Mouse (Mus musculus) embryonic facial prominence, embryonic 12.5 days (tissue): ENCODE data around the gene Rpl9-ps6. TPM values are rescaled to one million over a fixed set of nuclear protein-coding genes. Genes with fewer than 3 reads are reported as not detected.

Experiments
- ATAC-seq: fragments of 200-750 bp; cut with Nextera tagmentation; 2 replicates; pipeline ENCODE4 v1.8.0; 2017; ENCODE audit not compliant: insufficient number of reproducible peaks, insufficient read depth, low FRiP score, low TSS enrichment
- H3K27ac ChIP-seq: fragments of 300-500 bp; sonication (generic); 2 replicates; pipeline ENCODE4 v1.5.1; 2016; ENCODE audit warnings: mild to moderate bottlenecking
- H3K27me3 ChIP-seq: fragments of 300-500 bp; sonication (generic); 2 replicates; pipeline ENCODE4 v1.6.1; 2016; ENCODE audit warnings: mild to moderate bottlenecking, moderate library complexity
- H3K36me3 ChIP-seq: fragments of 300-500 bp; sonication (generic); 2 replicates; pipeline ENCODE4 v1.6.1; 2016; ENCODE audit warnings: mild to moderate bottlenecking
- H3K4me1 ChIP-seq: fragments of 300-500 bp; sonication (generic); 2 replicates; pipeline ENCODE4 v1.6.1; 2016
- H3K4me2 ChIP-seq: fragments of 300-500 bp; sonication (generic); replicated peaks from 2 replicates; pipeline ENCODE4 v1.6.1; 2016; ENCODE audit warnings: mild to moderate bottlenecking, moderate library complexity
- H3K4me3 ChIP-seq: fragments of 300-500 bp; sonication (generic); 2 replicates; pipeline ENCODE4 v1.5.1; 2016; ENCODE audit warnings: mild to moderate bottlenecking
- H3K9ac ChIP-seq: fragments of 300-500 bp; sonication (generic); 2 replicates; pipeline ENCODE4 v1.6.1; 2016; ENCODE audit warnings: mild to moderate bottlenecking, moderate library complexity
- H3K9me3 ChIP-seq: fragments of 300-500 bp; sonication (generic); 2 replicates; pipeline ENCODE4 v1.6.1; 2016; ENCODE audit warnings: mild to moderate bottlenecking, moderate library complexity
- WGBS: fragments of 180-500 bp; shearing (Covaris S2); methylation state at CpG from one replicate; pipeline ENCODE4 v1.1.7; 2016; 5-methylcytosine and 5-hydroxymethylcytosine counted together
- polyA plus RNA-seq: library from polyadenylated mRNA; unstranded; fragments of >200 nt; fragmentation: Nextera tagmentation; extraction: Ambion mirVana; gene quantifications from 2 replicates; pipeline ENCODE4 v1.2.1, GENCODE M21; 2016

Gene Rpl9-ps6
- polyA plus RNA-seq, 1 experiment from 2014 or later = 82.6 TPM

- no peak overlapping the region for H3K27ac ChIP-seq
- no peaks in the 10 kb centered on the region for H3K27me3 ChIP-seq
- no peaks in the 10 kb centered on the region for H3K36me3 ChIP-seq
- H3K4me3 ChIP-seq = no peak overlapping the region
- peaks cover 7% of the 10 kb centered on the region; the same call in 1 of the 2 replicates for H3K9me3 ChIP-seq
- no peak overlapping the region for H3K9ac ChIP-seq
- no peak overlapping the region for H3K4me2 ChIP-seq
- no peaks in the 10 kb centered on the region for H3K4me1 ChIP-seq
- 94% methylated on average over 10 of the region's 10 CpGs for WGBS
- no peak for ATAC-seq
These were observed 17.4 kb downstream of the Rpl9-ps6 start for GRCm38 (mm10) chr19:32448931-32449330.

GRCm38 (mm10) chr19:32441568-32441967, 24.8 kb downstream of the Rpl9-ps6 start:
- H3K4me2 ChIP-seq = no peak overlapping the region
- no peak overlapping the region for H3K27ac ChIP-seq
- H3K9me3 ChIP-seq = no peaks in the 10 kb centered on the region
- no peaks in the 10 kb centered on the region for H3K27me3 ChIP-seq
- H3K36me3 ChIP-seq = no peaks in the 10 kb centered on the region
- no peaks in the 10 kb centered on the region for H3K4me1 ChIP-seq
- H3K4me3 ChIP-seq = no peak overlapping the region
- no peak overlapping the region for H3K9ac ChIP-seq
- WGBS = 97% methylated on average over 11 of the region's 11 CpGs
- no peak for ATAC-seq

- H3K4me1 ChIP-seq = no peaks in the 10 kb centered on the region
- WGBS = 88% methylated on average over 2 of the region's 2 CpGs
- 0 out of 2 replicates have a peak, but pooled peaks have one; percentile 6 for ATAC-seq
- no peaks in the 10 kb centered on the region for H3K9me3 ChIP-seq
- H3K27ac ChIP-seq = no peak overlapping the region
- H3K4me3 ChIP-seq = no peak overlapping the region
- H3K9ac ChIP-seq = no peak overlapping the region
- H3K4me2 ChIP-seq = no peak overlapping the region
- no peaks in the 10 kb centered on the region for H3K27me3 ChIP-seq
- no peaks in the 10 kb centered on the region for H3K36me3 ChIP-seq
These were observed 27.0 kb downstream of the Rpl9-ps6 start for GRCm38 (mm10) chr19:32439356-32439755.

- no peak for ATAC-seq
- no peak overlapping the region for H3K9ac ChIP-seq
- H3K4me3 ChIP-seq = no peak overlapping the region
- no peaks in the 10 kb centered on the region for H3K4me1 ChIP-seq
- H3K9me3 ChIP-seq = no peaks in the 10 kb centered on the region
- WGBS = 88% methylated on average over 3 of the region's 3 CpGs
- H3K36me3 ChIP-seq = no peaks in the 10 kb centered on the region
- H3K4me2 ChIP-seq = no peak overlapping the region
- no peaks in the 10 kb centered on the region for H3K27me3 ChIP-seq
- H3K27ac ChIP-seq = no peak overlapping the region
These were observed 40.5 kb downstream of the Rpl9-ps6 start for GRCm38 (mm10) chr19:32425856-32426255.

GRCm38 (mm10) chr19:32424706-32425105, 41.7 kb downstream of the Rpl9-ps6 start:
- 77% methylated on average over 3 of the region's 3 CpGs for WGBS

GRCm38 (mm10) chr19:32419069-32419468, 47.3 kb downstream of the Rpl9-ps6 start:
- Histone ChIP-seq H3K27me3 (no peaks in the 10 kb centered on the region), H3K4me1 (no peaks in the 10 kb centered on the region), H3K4me2 (no peak overlapping the region), H3K9ac (no peak overlapping the region), H3K27ac (no peak overlapping the region), H3K9me3 (no peaks in the 10 kb centered on the region), H3K4me3 (no peak overlapping the region), H3K36me3 (no peaks in the 10 kb centered on the region)
- 87% methylated on average over 3 of the region's 3 CpGs for WGBS
- ATAC-seq = no peak

More at GRCm38 (mm10) chr19:32424706-32425105, 41.7 kb downstream of the Rpl9-ps6 start:
- no peak overlapping the region for H3K4me3 ChIP-seq
- H3K36me3 ChIP-seq = no peaks in the 10 kb centered on the region
- H3K9me3 ChIP-seq = no peaks in the 10 kb centered on the region
- H3K27me3 ChIP-seq = no peaks in the 10 kb centered on the region
- H3K9ac ChIP-seq = no peak overlapping the region
- no peak for ATAC-seq
- no peak overlapping the region for H3K4me2 ChIP-seq
- H3K4me1 ChIP-seq = no peaks in the 10 kb centered on the region
- H3K27ac ChIP-seq = no peak overlapping the region

GRCm38 (mm10) chr19:32416692-32417317, 49.6 kb downstream of the Rpl9-ps6 start:
- Histone ChIP-seq H3K4me1 (no peaks in the 10 kb centered on the region), H3K27ac (no peak overlapping the region), H3K27me3 (no peaks in the 10 kb centered on the region), H3K9ac (no peak overlapping the region), H3K4me2 (no peak overlapping the region), H3K9me3 (no peaks in the 10 kb centered on the region), H3K36me3 (no peaks in the 10 kb centered on the region), H3K4me3 (no peak overlapping the region)
- no peak for ATAC-seq
- 88% methylated on average over 7 of the region's 7 CpGs for WGBS

Other genes with a start within 250 kb of the Rpl9-ps6 start
- gene Sgms1, start 76.9 kb downstream of the Rpl9-ps6 start, polyA plus RNA-seq = 27.0 and 28.9 TPM in 2 replicates
- 75.6 and 78.3 TPM in 2 replicates for gene Minpp1, start 19.2 kb upstream of the Rpl9-ps6 start, polyA plus RNA-seq
- gene Papss2, start 129.2 kb upstream of the Rpl9-ps6 start, polyA plus RNA-seq = 8.9 and 9.4 TPM in 2 replicates